Mouse (Mus musculus) brain, embryonic 14.5 days (tissue): Measurements from ENCODE around the gene Cit. TPM values are rescaled to one million over a fixed set of nuclear protein-coding genes. Genes with fewer than 3 reads are reported as not detected.

Source experiments
- DNase-seq: peaks from one replicate; pipeline ENCODE4 v3.0.0-alpha.2; 2011; ENCODE audit warnings: low read depth
- CTCF ChIP-seq: fragments of 200-500 bp; IDR thresholded peaks from 2 replicates; pipeline ENCODE4 v1.5.1; 2012; ENCODE audit warnings: inconsistent platforms, mild to moderate bottlenecking, moderate library complexity, borderline replicate concordance; ENCODE audit not compliant: insufficient read depth, insufficient read length; ENCODE audit errors: extremely low read depth
- POLR2A ChIP-seq: fragments of 200-500 bp; IDR thresholded peaks from 2 replicates; pipeline ENCODE4 v1.6.1; 2012; ENCODE audit warnings: mild to moderate bottlenecking, inconsistent platforms, borderline replicate concordance; ENCODE audit not compliant: poor library complexity, insufficient read depth, insufficient read length, severe bottlenecking; ENCODE audit errors: extremely low read depth
- polyA plus RNA-seq: library from polyadenylated mRNA; depleted of rRNA; stranded (reverse); fragments of >200 nt; gene quantifications from 2 replicates; pipeline ENCODE4 v1.2.3, GENCODE M21; 2012

Cit gene
- polyA plus RNA-seq, 1 experiment, result 12.7 TPM

- TF ChIP-seq POLR2A (no peak), CTCF (no peak)
- DNase-seq, result no peak
Measured at GRCm38 (mm10) chr5:115921990-115922389, 76.9 kb downstream of the Cit start.

- TF ChIP-seq POLR2A (no peak), CTCF (no peak)
- no peak for DNase-seq
Measured at GRCm38 (mm10) chr5:115924946-115925345, 79.9 kb downstream of the Cit start.

DNA sequence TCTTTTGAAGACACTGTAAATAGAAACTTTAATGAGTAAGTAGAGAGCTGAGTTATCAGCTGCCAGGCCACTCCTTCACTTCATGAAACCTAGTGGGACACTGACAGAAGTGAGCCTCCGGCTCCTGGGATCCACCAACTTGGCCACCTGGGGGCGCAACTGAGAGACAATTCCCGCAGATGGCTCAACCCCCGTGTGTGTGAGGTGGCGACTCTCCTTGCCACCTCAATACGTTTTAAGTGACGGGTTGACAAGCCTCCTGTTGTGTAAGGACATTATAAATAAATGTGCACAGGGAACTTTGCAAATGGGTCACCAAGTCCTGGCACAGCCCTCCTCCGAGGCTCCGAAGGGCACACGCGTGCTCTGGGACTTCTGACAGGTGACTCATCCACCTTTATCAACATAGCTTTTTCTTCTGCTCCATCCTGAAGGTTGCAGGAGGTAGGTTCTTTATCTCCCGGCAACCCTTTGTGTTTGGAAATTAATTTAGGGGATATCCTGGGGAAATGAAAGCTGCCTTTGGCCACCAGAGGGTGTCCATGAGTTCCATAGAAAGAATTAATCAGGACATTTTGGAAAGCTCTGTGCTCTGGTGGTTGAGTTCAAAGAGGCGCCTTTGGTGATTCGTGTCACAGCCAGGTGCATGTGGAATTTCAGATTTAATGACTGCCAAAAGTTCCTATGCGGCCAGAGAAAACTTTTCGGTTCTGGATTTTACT lies 83.9 kb downstream of the Cit start:
- TF ChIP-seq POLR2A (no peak), CTCF (peak; percentile 9; the same call in 1 of the 2 replicates)
- DNase-seq, result no peak

DNA sequence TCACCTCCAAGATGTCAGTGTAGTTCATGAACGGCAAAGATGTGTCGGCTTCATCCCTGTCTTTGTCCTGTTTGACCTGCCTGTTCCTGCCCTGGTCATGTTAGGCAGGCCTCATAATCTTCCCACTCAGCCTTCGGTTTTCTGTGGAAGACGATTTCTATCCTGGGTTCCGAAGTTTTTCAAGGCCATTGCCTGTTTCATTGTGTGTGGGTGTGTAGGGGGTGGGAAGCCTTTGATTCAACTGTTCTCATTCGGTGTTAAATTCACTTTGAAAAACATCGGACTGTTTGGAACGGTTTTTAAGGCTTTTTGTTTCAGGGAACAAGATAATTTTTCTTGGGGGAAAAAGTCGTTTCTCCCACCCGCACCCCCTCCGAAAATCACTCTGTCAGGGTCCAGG lies 87.2 kb downstream of the Cit start:
- TF ChIP-seq POLR2A (no peak), CTCF (no peak)

DNA sequence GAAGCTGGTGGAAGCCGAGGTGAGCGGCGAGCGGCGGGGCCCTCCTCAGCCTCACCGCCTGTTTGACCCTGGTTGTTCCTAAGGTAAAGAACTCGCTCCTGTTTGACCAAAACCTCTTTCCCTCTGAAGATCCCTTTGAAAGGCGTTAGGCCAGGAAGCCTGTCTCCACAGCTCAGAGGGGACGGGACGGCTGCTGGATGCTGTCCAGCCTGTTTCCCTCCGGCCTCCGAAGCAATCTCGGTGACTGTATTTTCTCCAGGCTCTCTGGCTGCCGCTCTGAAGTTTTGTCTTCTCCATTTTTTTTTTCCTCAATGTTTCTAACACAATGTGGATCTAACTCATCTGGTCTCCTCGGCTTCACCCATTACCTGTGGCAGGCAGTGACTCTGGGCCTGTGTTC lies 91.8 kb downstream of the Cit start:
- no peak for DNase-seq
- TF ChIP-seq POLR2A, result no peak
- no peak for TF ChIP-seq CTCF

More for the DNA sequence above, 87.2 kb downstream of the Cit start:
- DNase-seq, result no peak

GRCm38 (mm10) chr5:115937566-115937965 lies 92.5 kb downstream of the Cit start:
- no peak for TF ChIP-seq POLR2A
- DNase-seq, result no peak

- TF ChIP-seq POLR2A (no peak), CTCF (no peak)
- DNase-seq, result no peak
Measured at GRCm38 (mm10) chr5:115938999-115939398, 93.9 kb downstream of the Cit start.

DNA sequence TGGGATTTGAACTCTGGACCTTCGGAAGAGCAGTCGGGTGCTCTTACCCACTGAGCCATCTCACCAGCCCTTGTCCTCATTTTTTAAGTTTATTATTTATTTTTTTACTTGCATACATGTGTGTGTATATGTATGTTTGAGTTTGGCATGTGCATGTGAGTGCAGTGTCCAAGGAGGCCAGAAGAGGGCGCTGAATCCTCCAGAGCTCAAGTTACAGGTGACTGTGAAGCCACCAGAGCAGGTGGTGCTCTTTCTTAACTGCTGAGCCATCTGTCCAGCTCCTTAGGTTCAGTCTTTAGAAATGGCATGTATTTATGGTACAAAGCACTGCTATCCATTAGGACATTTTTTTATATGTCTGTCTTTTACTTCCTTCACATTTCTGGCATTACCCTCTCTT lies 97.3 kb downstream of the Cit start:
- TF ChIP-seq CTCF (peak; percentile 5; the same call in 1 of the 2 replicates), POLR2A (no peak)
- no peak for DNase-seq

- no peak for TF ChIP-seq CTCF
- TF ChIP-seq POLR2A, result no peak
Measured at GRCm38 (mm10) chr5:115944791-115945490, 99.9 kb downstream of the Cit start.

DNA sequence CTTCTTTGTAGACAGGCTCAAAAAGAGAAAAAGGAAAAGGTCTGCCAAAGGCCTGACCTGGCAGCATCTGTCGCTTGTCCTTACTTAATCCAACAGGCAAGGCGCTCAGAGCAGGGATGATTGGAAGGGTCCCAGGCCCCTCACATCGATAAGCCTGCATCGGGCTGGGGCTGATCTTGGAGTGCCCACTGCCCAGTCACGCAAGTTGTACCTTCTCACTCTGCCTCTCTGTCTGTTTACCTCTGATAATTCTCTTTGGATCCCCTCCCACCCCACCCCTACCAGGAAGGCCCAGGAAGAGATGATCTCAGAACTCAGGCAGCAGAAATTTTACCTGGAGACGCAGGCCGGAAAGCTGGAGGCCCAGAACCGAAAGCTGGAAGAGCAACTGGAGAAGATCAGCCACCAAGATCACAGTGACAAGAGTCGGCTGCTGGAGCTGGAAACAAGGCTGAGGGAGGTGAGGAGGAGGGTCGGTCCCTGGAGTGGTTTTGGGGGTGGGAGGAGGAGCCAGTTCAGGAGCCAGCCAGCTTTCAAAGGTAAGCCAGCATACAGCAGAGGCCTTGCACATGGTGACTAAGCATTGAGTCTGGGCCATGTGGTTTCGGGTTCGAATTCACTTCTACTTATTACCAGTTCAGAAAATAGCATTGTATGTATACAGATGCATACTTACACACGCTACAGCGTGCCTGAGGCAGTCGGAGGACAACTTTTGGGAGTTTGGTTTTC lies 102.7 kb downstream of the Cit start:
- no peak for DNase-seq
- no peak for TF ChIP-seq CTCF
- TF ChIP-seq POLR2A, result no peak

More at GRCm38 (mm10) chr5:115944791-115945490, 99.9 kb downstream of the Cit start:
- no peak for DNase-seq

DNA sequence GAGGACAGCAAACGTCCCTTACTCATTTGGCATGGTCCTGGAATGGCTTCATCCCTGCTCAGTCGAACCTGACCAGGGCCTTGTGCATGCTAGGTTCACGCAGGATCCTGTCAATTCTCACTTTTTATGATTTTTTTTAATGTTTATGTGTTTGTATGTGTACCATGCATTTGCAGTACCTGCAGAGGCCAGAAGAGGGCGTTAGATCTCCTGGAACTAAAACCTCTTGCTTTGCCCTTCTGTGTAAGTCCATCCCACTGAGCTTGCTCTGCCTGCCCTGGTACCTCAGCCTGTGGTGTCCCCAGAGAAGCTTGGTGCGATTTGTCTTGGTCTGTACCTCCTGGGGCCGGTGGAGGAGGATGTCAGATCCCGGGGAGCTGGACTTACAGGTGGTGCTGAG lies 105.9 kb downstream of the Cit start:
- TF ChIP-seq CTCF (peak; percentile 17; the same call in 1 of the 2 replicates), POLR2A (no peak)
- no peak for DNase-seq
